Mouse (Mus musculus) kidney, postnatal 10 days (tissue): Measurements from ENCODE around the gene Anapc2.

Experiments used
- DNase-seq: peaks from one replicate; pipeline ENCODE4 v3.0.0; 2021; ENCODE audit warnings: mixed read lengths

The Anapc2 gene

DNA sequence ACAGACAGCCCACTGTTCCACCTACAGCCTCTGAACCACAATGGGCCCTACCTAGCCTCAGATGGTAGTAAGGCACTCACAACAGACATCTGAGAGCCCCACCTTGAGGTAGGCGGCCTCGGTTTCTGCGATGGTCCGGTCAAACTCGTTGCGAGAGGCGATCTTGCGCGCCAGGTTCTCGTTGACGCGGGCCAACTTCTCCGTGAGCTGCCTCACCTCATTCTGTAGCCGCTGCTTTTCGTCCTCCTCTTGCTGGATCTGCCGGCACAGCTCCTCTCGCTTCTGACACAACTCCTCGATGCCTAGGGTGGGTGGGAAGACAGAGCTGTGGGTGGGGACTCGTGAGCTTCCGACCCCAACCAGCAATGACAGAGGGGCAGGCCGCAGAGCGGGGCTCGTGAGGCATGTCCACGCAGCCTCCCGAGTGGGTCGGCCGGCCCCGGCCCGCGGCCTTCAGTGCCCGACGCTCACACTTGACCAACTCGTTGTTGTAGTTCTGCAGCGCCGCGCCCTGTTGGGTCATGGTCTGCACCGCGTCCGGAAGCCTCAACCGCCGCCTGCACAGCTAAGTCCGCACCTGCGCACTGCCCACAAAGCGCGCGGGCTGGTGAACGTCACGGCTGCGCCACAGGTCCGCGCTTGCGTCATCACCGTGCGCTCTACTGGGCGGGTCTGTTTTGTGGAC, at the start of gene Anapc2, which contains the start of gene Ssna1:
Gene Anapc2, plus strand, starts transcription at position 652 of the 685 bp plus-strand sequence.
Gene Ssna1, minus strand, starts transcription at position 612 of the 685 bp plus-strand sequence.
- DNase-seq = peak; percentile 99

DNA sequence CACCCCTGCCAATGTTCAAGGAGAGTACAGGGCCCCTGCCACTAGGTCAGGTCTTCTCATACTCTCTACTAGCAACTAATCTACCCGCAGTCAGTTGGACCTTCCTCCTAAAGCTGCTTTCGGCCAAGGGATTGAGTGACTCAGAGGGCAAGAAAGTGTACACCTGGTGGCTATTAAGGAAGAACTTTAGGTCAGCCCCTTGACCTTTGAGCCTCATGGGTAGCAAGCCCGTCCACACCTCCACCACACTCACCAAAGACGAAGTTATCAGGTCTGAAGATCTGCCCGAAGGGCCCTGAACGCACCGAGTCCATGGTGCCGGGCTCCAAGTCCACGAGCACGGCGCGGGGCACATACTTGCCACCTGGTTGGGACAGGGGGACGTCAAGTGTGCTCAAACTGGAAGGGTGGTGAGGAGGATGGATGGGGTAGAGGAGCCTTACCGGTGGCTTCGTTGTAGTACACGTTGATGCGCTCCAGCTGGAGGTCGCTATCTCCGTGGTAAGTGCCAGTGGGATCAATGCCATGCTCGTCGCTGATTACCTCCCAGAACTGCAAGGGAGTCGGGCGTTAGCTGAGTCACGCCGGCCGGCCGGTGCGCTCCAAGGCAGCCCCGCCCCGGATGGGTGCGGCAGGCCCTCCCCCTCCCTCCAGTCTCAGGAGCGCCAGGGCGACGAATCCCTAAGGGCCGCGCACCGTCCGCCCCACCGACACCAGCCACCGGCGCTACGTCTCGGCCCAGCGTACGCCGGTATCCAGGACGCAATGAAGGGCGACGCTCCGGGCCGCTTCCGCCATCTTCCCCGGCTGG, 48.4 kb upstream of the Anapc2 start:
- peak; percentile 87 for DNase-seq

DNA sequence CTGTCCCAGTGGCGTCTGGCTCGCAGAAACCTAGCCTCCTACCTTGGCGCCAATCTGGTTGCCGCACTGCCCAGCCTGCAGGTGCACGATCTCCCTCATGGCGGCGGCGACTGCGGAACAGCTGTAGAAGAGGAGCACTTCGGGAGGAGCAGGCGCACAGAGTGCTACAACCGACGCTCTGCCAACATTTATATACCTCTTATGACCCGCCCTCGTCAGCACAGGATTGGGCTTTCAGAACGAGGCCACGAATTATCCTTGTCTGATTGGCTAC, 47.8 kb upstream of the Anapc2 start, which contains the start of gene Tubb4b:
Gene Tubb4b, minus strand, starts transcription at position 211 of the 274 bp plus-strand sequence.
- DNase-seq = no peak

DNA sequence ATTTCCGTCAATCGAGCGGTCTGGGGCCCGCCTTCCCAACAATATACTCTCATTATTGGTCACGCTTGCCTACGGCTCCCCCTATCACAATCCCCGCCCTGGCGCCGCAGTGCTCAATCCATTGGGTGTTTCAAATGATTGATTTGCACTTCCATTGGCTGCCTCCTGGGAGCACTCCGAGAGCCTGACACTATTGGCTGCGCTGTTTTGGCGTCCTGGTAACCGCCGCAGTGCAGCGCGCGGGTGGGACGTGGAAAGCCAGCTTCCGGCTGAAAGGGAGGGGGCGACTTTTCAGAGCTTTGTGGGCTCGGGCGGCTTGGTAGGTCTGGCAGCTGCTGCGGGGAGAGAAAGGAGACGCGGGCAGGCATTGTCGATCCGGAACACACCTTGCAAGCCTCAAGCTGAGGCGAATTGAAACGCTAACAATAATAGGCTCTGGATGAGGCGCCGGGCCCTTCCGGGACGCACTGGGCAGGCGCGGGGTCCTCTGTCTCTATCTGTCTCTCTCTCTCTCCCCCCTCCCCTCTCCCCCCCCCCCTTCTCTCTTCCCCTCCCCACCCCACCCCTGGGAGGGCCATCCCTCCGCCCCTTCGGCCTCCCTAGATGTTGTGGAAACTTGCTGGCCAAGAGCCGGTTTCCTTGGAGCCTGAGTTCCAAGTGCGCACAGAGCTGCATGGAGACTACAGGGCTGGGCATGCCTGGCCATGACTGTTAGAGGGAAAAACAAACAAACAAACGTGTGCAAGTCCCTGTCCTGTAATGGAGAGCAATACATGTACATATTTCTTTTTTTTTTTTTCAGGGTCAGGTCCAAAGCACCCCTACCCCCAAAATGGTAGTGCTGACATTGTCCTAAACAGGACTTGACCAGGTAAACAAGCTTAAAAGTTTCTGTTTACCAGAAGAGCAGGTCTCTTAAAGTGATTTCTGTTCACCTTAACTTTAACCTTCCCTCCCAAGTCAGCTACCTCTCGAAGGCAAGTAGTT, 47.2 kb upstream of the Anapc2 start:
- DNase-seq = peak; percentile 98

DNA sequence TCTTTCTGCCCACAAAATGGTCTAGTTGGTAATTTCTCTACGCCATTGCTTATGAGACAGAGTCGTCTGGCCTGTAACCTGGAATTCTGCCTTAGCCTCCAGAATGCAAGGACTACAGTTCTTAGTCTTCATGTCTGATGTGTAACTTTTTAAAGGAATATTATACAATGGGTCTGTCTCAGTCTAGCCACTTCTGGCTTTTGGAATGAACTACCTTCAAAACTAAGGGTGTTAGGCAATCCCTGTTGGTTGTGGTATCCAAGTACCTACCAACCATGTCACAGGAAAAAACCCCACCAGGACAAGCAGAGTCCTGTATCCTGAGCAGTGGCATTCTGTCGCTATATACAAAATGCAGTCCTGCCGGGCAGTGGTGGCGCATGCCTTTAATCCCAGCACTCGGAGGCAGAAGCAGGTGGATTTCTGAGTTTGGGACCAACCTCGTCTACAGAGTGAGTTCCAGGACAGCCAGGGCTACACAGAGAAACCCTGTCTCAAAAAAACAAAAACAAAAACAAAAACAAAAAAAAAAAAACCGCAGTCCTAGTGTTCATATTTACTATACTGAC, 46.4 kb upstream of the Anapc2 start:
- DNase-seq = no peak

DNA sequence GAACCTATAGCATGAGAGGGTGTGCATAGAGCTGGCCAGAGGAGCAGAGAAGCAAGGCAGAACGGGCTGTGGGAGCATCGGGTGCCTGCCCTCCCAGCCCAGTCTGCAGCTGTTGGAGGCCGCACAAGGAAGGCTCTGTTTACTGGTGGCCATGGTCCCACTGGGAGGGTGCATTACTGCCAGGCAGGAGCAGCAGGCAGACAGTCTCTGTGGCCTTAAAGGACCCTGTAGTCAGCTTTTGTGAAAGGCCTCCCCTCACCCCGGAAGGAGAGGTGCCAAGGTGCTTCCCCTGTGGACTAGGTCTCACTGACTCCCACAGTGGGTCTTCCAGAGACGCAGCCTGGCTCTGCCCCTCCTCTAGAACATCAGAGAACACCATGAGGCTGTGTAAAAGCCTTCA, 45.4 kb upstream of the Anapc2 start:
- DNase-seq = no peak

DNA sequence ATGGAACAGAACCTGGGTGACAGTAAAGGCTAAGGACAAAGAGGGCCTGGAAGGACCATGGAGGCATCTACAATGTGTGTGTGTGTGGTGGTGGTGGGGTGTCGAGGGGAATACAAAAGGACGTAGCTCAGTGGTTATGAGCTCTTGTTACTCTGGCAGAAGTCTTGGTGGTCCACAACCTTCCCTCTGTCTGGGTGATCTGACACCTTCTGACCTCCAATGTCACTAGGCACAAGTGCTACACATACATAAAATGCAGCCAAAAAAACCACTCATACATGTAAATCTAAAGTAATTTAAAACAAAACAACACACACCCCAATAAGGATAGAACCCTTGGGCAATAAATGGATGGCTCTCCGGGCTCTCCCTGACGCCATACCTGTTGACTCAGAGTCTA, 44.9 kb upstream of the Anapc2 start:
- DNase-seq = no peak

DNA sequence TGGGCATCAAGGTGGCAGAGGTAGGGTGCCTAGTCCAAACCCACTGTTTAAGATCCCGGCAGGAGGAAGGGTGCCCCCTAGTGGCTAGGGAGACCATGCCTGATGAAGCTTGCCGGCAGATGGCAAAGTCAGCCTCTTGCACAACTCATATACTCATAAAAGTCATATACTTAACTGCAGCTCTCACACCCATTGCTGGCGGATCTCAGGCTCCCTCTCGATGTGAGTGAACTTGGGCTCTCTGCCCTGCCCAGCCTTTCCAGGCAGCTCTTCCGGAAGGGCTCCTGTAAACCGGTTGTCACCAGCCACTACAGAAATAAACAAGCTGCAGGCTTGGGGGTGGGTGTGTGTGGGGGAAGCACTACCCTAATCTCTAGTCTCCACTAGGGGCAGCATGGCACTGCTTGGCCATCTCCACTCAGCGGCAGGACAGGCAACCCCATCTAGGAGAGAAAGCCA, 43.8 kb upstream of the Anapc2 start:
- peak; percentile 92 for DNase-seq

DNA sequence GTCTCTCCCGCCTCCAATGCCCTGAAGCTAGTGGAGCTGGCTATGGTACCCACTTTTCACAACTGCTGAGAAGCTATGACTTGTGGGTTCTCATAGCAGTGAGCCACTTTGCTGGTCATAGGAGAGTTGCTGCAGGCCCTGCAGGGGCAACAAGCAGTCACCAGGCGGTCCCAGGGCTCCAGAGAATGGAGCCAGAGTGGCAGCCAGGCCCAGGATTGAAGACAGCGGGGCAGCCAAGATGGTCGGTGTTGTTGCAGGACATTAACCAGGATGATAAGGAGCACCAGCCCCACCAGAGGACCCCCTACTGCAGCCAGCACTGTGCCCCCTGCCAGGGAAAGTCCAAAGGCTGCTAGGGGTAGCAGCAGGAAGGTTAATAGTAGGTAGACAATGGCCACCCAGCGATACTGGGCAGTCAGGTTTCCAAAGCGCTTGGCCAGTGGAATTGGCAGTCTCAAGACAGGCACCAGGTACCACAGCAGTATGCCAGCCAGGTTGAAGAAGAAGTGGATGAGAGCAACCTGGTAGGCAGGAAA, 43.2 kb upstream of the Anapc2 start:
- DNase-seq = no peak

DNA sequence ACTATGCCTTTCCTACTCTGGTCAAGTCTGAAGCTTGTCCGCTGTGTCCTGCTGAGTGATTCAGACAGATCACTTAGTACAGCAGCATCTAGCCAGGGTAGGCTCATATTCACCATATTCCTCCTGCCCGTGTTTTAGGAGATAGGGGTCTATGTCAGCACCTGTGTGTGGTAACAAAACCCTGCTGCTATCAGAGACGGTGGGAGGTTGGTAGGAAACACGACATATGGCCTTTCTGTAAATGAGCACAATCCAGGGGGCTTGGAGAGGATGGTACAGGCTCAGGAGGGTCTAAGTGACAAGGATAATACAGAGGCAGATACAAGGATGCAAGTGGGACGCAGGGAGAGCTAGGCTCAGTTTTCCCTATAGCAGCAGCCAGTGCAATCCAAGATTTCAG, 42.7 kb upstream of the Anapc2 start:
- DNase-seq = no peak

DNA sequence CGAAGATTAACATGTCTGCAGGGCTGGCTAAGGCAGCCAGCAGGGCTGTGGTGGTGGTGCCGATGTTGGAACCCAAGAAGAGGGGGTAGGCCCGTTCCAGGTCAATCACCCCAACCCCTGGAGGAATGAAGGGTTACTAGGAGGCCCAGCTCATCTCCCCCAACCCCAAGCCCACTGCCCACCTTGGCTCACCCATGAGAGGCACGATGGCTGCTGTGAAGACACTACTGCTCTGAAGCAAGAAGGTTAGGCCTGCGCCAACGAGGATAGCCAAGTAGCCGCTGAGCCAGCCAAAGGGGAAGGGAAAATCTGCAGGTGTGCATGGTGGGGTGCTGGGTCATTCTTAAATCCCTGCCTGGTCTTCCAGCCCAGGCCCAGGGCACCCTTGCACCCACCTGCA, 41.7 kb upstream of the Anapc2 start:
- DNase-seq = no peak

DNA sequence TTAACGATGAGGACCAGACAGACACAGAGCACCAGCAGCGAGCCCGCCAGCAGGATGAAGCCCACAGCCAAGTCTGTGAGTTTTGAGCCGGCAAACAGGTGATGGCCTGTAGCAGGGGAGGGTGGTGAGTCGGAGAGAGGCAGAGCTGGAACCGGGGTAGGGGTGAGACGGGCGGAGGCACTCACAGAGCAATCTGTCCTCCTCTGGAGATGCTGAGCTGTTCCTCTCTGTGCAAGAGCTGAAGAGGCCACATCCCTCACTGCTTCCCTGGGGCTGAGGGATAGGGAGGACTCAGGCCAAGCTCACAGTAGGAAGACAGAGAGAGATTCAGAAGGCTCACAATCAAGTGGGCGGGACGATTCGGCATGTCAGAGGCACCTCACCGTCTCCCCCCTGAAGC, 41.2 kb upstream of the Anapc2 start:
- no peak for DNase-seq

DNA sequence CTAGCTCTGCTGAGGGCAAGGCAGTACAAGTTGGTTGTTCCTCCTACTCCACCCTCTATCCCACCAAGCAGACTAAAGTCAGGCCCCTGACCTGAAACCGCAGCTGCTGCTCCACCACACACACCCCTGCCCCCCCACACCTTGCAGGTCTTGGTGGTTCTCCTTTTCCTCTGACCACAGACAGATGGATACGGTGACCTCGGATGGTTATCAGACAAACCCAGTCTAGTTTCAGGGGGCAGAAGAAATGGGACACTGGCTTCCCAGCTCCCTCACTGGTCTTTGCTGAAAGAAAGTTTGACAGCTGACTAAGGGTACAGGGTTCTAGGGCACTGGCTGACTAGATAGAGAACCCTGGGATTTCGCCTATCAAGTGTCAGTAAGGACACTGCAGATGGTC, 38.9 kb upstream of the Anapc2 start:
- DNase-seq = no peak

DNA sequence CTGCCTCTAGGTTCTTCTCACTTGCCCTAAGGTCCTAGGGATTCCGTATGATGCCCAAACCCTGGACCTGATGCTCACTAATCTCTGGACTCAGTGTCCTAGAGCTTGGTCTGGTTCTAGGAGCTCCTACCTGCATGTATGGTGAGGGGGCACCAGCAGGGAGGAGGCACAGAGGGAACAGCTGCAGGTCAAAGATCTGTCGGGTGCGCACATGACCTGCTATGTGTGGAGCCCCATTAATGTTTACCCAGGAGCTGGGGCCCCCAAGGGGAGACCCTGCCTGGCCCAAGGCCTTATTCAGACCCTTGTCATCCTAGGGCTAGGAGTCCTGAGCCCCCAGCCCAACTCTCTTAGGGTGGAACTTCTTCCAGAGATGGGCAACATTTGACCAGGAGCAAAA, 38.2 kb upstream of the Anapc2 start, which contains the start of gene Slc34a3:
Gene Slc34a3, minus strand, starts transcription at position 315 of the 400 bp plus-strand sequence.
- DNase-seq = peak; percentile 61

DNA sequence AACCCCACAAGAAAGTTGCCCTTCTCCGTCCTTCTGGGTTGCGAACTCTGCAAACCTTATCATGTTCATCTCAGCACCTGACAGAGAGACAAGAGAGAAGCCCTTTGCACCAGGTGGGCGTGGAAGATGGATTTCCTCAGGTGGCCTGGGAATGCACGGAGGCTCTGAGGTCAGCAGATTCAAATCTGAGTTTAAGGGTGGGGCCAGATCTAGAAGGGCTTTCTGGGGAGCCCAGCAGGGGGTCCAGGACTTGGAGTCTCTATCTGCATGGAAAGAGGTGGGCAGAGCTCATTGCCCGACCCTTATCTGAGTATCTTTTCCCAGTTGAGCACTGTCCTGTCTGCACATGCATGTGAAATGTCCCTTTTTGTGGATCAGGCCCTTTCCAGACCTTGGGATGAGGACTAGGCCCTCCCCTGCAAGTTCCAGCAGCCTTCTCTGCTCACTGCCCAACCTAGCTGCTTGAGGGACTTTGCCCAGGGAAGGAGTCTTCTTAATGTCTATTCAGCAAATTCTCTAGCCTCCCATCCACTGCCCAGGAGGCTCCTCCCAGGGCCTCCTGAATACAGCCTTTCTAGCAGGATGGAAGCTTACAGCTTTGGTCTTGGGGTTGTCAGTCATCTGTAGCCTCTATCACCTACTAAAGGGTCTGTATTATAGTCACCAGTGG, 37.6 kb upstream of the Anapc2 start:
- peak; percentile 50 for DNase-seq

DNA sequence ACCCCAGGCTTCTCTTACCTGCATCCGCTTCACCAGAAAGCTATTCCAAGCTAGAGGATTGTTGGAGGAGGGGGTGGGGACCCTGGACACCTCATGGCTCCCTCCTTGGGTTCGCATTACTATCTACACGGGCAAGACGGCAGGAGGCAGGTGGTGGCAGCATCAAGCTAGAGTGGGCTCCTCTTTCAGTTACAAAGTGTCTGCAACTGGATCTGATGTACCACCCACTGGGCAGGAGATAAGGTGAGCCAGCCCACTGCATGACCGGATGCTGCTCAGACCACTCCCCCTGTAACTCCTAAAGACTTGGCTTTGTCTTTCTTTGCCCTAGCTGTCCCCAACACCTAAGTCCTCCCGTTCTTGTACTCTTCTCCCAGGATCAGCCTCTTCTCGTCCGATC, 35.7 kb upstream of the Anapc2 start, which contains the start of gene Rnf224:
Gene Rnf224, minus strand, starts transcription at position 174 of the 400 bp plus-strand sequence.
- DNase-seq = no peak

DNA sequence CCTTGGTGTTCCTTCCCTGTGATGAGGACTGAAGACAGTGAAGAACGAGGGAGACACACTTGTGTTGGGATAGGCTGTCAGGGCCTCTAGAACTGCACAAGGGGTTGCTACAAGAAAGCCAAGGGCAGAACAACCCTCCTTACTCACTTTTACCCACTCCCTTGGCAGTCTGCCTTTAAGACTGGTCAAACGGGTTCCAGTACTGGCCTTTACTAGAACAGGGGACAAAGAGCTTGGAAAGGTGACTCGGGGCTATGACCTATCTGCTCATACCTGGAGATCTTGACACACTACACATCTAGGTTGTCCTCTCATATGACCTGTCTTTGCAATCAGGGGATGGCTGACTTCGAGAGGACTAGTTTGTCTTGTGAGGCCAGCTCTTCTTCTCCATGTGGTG, 34.8 kb upstream of the Anapc2 start:
- peak; percentile 70 for DNase-seq

DNA sequence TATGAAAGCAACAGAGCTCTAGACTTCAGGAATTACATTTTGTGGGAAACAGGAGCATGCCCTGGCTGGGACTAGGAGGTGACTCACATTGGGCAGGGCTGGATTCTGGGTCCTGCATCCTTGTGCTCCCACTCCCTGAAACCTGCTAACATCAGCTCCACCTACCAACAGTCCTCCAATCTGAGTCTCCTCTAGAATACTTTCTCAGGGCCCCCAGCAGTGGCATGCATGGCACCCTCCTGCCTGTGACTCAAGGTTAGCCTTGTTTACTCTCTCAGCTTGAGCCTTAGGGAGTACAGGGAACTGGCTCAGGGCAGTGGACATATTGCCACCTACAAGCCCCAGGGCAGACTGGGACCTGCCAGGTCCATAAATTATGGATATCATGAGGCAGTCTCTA, 34.2 kb upstream of the Anapc2 start:
- DNase-seq = no peak

DNA sequence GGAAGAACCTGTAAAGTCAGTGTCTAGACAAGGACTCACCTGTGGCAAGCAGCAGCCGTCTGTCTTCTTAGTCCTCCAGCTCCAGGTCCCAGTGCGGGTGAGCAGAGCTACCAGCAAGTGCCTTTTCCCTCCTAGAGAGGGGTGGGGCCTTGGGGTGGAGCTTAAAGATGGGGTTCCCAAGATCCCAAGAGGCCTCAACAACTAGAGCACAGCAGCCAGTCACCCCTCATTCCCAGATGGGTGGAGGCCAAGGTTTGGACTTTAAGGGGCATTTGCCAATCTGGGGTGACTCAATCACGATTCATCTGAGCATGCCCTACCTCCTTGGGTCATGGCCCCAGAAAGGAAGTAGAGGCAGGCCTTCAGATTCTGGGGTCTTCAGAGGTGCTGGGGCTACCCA, 32.5 kb upstream of the Anapc2 start:
- no peak for DNase-seq

DNA sequence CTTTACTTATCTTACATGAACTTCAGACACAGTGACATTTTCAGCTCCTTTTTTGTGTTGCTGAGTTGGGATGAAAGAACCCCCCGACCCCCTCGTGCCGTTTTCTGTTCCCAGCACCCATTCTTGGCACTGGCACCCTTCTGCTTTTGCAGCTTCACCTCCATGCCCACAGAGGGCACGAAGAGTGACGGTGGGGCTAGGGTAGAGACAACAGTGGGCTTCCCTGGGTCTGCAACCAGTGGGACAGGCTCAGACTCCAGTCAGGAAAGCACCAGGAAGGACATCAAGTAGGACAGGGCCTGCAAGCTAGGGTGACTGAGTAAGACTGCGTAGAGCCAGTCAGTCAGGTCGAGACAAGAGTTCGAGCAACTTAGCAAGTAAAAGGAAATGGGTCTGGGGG, 32.0 kb upstream of the Anapc2 start:
- DNase-seq = no peak

DNA sequence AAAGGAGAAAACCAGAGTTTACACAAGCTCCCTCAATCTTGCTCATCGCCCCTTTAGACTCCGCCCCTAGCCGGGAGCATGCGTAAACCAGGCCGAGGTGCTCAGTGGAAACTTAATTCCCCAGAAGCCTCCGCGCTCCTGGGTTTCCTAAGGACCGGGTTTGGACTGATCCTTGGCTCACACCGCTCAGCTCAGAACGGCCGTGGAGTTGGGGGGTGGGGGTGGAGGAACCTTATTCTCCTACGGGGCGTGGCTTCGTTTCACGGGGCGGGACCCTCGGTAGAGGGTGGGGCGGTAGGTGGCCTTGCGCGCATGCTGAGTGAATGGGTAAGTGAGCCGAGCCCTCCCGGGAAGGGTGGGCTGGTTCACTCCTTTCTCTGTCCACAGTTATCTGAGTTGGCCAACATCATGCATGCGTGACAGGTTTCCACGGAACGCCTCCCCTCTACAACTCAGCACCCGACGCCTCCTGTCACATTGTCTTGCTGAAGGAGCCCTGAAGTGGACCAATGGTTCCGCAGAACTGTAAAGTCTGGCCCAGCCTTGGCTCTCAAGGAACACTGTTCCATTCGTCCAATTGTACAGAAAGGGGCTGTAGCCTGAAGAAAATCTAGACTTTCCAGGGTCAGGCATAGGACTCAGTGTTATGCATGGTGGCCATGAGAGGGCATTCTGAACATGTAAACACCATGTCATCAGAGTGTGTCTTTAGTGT, 31.4 kb upstream of the Anapc2 start:
- peak; percentile 86 for DNase-seq
